Mouse (Mus musculus) granulocyte monocyte progenitor cell, adult 5-6 weeks (primary cell): ENCODE results near the gene Actr6. TPM values are rescaled to one million over a fixed set of nuclear protein-coding genes. Genes with fewer than 3 reads are reported as not detected.
"Not testable (repeated sequence)": the region's sequence is repeated elsewhere in the genome, so short reads cannot be mapped to it uniquely, and the experiment has no call there.

Experiments
- ATAC-seq: replicated peaks from 2 replicates; pipeline ENCODE4 v1.8.0; 2016; ENCODE audit warnings: mild to moderate bottlenecking, moderate TSS enrichment, inconsistent platforms; ENCODE audit not compliant: poor library complexity, severe bottlenecking
- total RNA-seq, 2 experiments: library from RNA; stranded (forward) in 1 of 2; stranded (reverse) in 1 of 2; fragments of 200-712, 200-1000 nt in 1 of 2; fragments of >200 nt in 1 of 2; fragmentation: Nextera tagmentation in 1 of 2; gene quantifications; 2 replicates each; pipeline ENCODE4 v1.2.3; 2014 to 2017

The Actr6 gene
- total RNA-seq, 2 experiments from 2014 or later = 24.6 to 26.8 TPM

GRCm38 (mm10) chr10:89739703-89740102 is 7.6 kb upstream of the Actr6 start:
- ATAC-seq = no peak

DNA sequence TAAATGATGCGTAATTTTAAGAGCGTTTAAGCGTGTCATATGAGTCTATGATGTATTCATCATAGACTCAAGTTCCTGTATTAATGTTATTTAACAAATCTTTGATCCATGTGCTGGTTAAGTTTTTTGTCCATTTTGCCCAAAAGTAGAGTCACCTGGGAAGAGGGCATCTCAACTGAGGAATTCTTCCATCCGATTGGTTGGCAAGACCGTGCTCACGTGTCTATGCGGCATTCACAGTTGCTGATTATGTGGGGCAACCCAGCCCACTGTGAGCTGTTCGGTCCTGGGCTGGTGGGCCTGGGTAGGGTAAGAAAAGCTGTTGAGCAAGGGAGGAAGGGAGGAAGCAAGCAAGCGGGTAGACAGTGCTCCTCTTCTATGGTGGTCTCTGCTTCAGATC is 6.3 kb upstream of the Actr6 start:
- peak; percentile 14; the same call in 1 of the 2 replicates for ATAC-seq

- ATAC-seq = no peak
Observed at GRCm38 (mm10) chr10:89737887-89738286, 5.8 kb upstream of the Actr6 start.

- no peak for ATAC-seq
Observed at GRCm38 (mm10) chr10:89737092-89737491, 5.0 kb upstream of the Actr6 start.

- peak; percentile 23 for ATAC-seq
Observed at GRCm38 (mm10) chr10:89731341-89731740, 754 bp downstream of the Actr6 start.

DNA sequence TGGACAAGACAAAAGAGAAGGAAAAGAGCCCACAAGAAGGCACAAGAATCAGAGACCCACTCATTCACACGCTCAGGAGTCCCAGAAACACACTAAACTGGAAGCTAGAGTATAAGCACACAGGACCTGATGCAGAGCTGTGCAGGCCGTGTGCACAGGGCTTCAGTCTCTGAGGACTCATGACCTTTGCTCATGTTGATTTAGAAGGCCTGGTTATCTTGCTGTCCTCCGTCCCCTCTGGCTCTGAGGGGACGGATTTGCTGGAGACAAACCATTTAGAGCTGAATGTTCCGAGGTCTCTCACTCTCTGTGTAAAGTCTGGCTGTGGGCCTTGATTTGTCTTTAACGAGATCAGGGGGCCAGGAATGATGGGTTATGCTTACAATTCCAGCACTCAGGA is 1.7 kb downstream of the Actr6 start:
- ATAC-seq = no peak

GRCm38 (mm10) chr10:89722247-89723195 is 9.6 kb downstream of the Actr6 start:
- ATAC-seq = peak; percentile 74

- no peak for ATAC-seq
Observed at GRCm38 (mm10) chr10:89720796-89721195, 11.3 kb downstream of the Actr6 start.

DNA sequence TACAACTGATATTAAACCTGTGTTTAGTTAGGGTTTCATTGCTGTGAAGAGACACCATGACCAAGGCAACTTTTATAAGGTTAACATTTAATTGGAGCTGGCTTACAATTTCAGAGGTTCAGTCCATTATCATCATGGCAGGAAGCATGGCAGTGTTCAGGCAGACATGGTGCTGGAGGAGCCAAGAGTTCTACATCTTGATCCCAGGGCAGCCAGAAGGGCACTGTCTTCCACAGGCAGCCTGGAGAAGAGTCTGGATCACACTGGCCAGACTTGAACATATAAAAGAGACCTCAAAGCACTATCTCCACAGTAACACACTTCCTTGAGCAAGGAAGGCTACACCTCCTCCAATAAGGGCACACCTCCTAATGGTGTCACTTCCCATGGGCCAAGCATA is 11.8 kb downstream of the Actr6 start:
- no peak for ATAC-seq

- no peak for ATAC-seq
Observed at GRCm38 (mm10) chr10:89714910-89715309, 17.2 kb downstream of the Actr6 start.

GRCm38 (mm10) chr10:89708720-89709119 is 23.4 kb downstream of the Actr6 start:
- ATAC-seq = peak; percentile 90

GRCm38 (mm10) chr10:89707397-89707796 is 24.7 kb downstream of the Actr6 start:
- ATAC-seq = no peak

DNA sequence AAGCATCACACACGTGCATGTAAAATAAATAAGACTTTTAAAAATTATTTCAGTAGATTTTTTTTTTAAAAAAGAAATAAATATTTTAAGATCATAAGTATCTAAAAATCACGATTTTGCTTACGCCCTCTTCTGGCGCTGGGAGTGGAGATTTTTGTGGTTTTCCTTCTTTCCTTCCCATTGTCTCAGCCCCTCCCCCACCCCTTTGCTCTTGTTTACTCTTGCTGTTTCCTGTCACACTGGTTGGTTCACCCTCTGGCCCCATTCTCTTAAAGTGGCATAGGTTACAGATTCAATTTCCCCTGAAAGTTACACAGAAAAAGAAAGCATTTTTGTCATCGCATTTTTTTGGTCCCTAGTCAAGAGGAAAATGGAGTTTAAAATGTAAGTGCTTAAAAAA is 29.1 kb downstream of the Actr6 start:
- ATAC-seq = peak; percentile 77

GRCm38 (mm10) chr10:89697956-89698355 is 34.1 kb downstream of the Actr6 start:
- ATAC-seq = no peak

DNA sequence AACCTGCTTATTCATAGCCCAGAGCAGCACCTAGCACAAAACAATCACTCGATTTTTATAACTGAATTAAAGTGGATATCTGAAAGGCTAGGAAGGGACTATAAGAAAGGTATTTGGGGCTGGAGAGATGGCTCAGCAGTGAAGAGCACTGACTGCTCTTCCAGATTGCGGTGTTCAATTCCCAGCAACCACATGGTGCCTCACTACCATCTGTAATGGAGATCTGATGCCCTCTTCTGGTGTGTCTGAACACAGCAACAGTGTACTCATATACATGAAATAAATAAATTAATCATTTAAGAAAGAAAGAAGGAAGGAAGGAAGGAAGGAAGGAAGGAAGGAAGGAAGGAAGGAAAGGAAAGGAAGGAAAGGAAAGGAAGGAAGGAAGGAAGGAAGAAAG is 35.8 kb downstream of the Actr6 start:
- ATAC-seq = not testable (repeated sequence)

GRCm38 (mm10) chr10:89695194-89695911 is 36.7 kb downstream of the Actr6 start:
- peak; percentile 83 for ATAC-seq

GRCm38 (mm10) chr10:89690021-89690420 is 42.1 kb downstream of the Actr6 start:
- ATAC-seq = no peak

- ATAC-seq = no peak
Observed at GRCm38 (mm10) chr10:89687455-89687854, 44.6 kb downstream of the Actr6 start.

DNA sequence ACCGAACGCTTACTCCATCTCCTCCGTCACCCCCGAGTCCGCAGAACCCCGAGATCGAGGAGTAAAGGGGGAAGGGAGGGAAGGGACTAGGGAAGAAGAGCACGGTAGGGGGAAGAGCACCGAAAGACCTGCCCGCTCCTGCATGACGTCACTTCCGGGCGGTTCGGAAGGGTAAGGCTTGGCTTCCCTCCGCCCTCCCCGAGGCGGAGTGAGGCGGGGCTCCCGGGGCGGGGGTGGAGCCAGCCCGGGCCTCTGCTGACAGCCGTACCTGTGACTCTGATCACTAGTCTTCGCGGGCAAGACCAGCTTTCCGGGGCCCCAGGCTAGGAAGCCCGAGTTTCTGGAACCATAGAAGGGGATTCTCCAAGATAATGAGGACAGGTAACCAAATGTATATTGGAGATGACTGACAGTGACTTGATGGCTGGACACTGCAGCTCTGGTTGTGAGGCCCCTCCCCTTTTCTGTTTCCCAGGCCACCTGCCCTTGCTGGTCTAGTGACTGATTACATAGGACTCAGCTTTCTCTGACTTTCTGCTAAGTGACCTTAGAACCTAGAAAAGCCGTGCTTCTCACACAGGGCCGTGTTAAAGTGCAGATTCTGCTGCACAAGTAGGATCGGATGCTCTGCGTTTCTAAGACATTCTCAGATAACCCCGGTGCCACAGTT is 45.8 kb downstream of the Actr6 start, which contains the start of gene Scyl2:
Gene Scyl2 (minus strand): TSS at position 147 of the 670 bp plus-strand sequence.
- peak; percentile 94 for ATAC-seq

GRCm38 (mm10) chr10:89685391-89686138 is 46.5 kb downstream of the Actr6 start:
- peak; percentile 18 for ATAC-seq
